Comparison of ENCODE assay signal across 17 mouse cellular contexts in the genomic region with DNA sequence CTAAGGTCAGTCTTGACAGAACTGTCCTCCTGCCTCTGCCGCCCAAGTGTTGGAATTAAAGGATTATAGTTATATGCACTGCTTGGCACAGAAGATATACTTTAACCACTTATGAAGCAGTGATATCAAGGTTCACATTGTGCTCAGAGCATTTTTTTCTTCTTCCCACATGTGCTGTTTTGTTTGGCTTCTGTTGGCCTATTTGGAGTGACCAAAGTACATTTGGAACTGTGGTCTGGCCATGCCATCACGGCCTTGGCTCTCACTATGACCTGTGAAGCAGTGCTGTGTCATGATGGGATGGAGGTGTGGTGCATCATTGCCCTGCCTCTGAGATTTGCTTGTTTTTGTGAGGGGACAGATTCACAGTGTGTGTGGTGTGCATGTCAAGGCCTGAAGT. TPM values are rescaled to one million over a fixed set of nuclear protein-coding genes. Genes with fewer than 3 reads are reported as not detected.
DNase-seq lines count a peak whose midpoint lies in the region; ATAC-seq and TF ChIP-seq lines count a peak whose summit lies in the region.
"Had no signal": no experiment of that assay in that cellular context is flagged by ENCODE, and none has a peak within 500 bp of the region (broad histone marks: within the 10 kb centered on the region; RNA-seq: fewer than 3 reads in every experiment).

No protein-coding gene starts in this region.

- no peak overlapping the region for H3K4me2 ChIP-seq in kidney, embryonic 16.5 days (replicated peaks; ENCODE audit: low read depth, low read length)
- H3K4me2 ChIP-seq in CH12.LX (ENCODE audit: insufficient read depth, low read depth, poor library complexity, severe bottlenecking), result no peak overlapping the region
- H3K4me2 ChIP-seq: hindbrain, embryonic 15.5 days had no signal

- H3K9ac ChIP-seq in kidney, embryonic 16.5 days (replicated peaks; ENCODE audit: low read length), result no peak overlapping the region
- no peak overlapping the region for H3K9ac ChIP-seq in CH12.LX (ENCODE audit: insufficient read depth, low read depth)
- H3K9ac ChIP-seq: hindbrain, embryonic 15.5 days had no signal

- TF ChIP-seq RAD21 in CH12.LX (IDR thresholded peaks at IDR 0.05; ENCODE audit: low read depth, low read length), result no peak

- no peak for TF ChIP-seq EP300 in CH12.LX (IDR thresholded peaks at IDR 0.05; ENCODE audit: low read length)

- WGBS in kidney, embryonic 16.5 days, result 87% methylated on average over 2 of the region's 2 CpGs

- in situ Hi-C loops in CH12.LX (cut with MboI; ENCODE audit: low pct_ligation_motif_present, low pct_unique_long_range_greater_than_20kb, low sequenced_read_pairs), result no loop called here

- no peaks in the 10 kb centered on the region for H3K9me3 ChIP-seq in kidney, embryonic 16.5 days (ENCODE audit: low read length)
- no peaks in the 10 kb centered on the region for H3K9me3 ChIP-seq in CH12.LX (replicated peaks; ENCODE audit: low read length)
- H3K9me3 ChIP-seq: G1E; hindbrain, embryonic 15.5 days; midbrain, embryonic 10.5 days had no signal

- no peak overlapping the region for H3K4me3 ChIP-seq in kidney, embryonic 16.5 days (ENCODE audit: low read length)
- no peak overlapping the region for H3K4me3 ChIP-seq in CH12.LX (replicated peaks in 1 of 3; ENCODE audit: low read depth in 2 of 3, low read length in 2 of 3, poor library complexity in 1 of 3)
- H3K4me3 ChIP-seq: hindbrain, embryonic 15.5 days; midbrain, embryonic 10.5 days; myocyte had no signal

- H3K27me3 ChIP-seq in kidney, embryonic 16.5 days (ENCODE audit: insufficient read depth, low read length), result no peaks in the 10 kb centered on the region
- H3K27me3 ChIP-seq in CH12.LX (replicated peaks), result no peaks in the 10 kb centered on the region
- H3K27me3 ChIP-seq: hindbrain, embryonic 15.5 days had no signal

- dilution Hi-C loops in CH12.LX (cut with MboI; ENCODE audit: extremely low pct_ligation_motif_present, extremely low pct_unique_long_range_greater_than_20kb, low sequenced_read_pairs), result no loop called here

- DNase-seq in gastrocnemius, adult 18-20 months (ENCODE audit: low spot score), result peak; percentile 24
- no peak for DNase-seq in gastrocnemius, postnatal 14 days
- DNase-seq in kidney, adult 11 months, result peak; percentile 72
- DNase-seq in CH12.LX (ENCODE audit: extremely low read depth), result no peak
- peak; percentile 45 to 77 for DNase-seq in kidney, postnatal 25 days
- no peak for DNase-seq in right cerebral cortex, postnatal 14 days
- no peak for DNase-seq in layer of hippocampus, adult 18-20 months (ENCODE audit: low spot score in 2 of 2)
- DNase-seq: B cell, adult 2 months; cerebellum, adult 8-10 months; lung, postnatal 14 days; right cerebral cortex, postnatal 25 days; thymus, postnatal 14 days had no signal

- peaks cover 30% of the 10 kb centered on the region for H3K36me3 ChIP-seq in kidney, embryonic 16.5 days (ENCODE audit: insufficient read depth, low read length)
- peaks cover 25 to 35% of the 10 kb centered on the region in 2 experiments for H3K36me3 ChIP-seq in CH12.LX (replicated peaks in 1 of 2; ENCODE audit: control insufficient read depth in 1 of 2, insufficient read depth in 1 of 2, low read length in 1 of 2)
- H3K36me3 ChIP-seq: G1E had no signal

- intact Hi-C loops in gastrocnemius, postnatal 14 days (cut with DNase I; ENCODE audit: low total_unique reads), result no loop called here

- no peaks in the 10 kb centered on the region for H3K4me1 ChIP-seq in kidney, embryonic 16.5 days (ENCODE audit: insufficient read depth, low read length)
- peaks cover 3 to 23% of the 10 kb centered on the region in 2 experiments; a peak in 3 of 4 replicates for H3K4me1 ChIP-seq in CH12.LX (ENCODE audit: control insufficient read depth in 1 of 2, insufficient read depth in 2 of 2)
- H3K4me1 ChIP-seq: hindbrain, embryonic 15.5 days had no signal

- ATAC-seq in kidney, embryonic 16.5 days (ENCODE audit: low FRiP score, low TSS enrichment), result no peak

- no peak for TF ChIP-seq POLR2A in CH12.LX (IDR thresholded peaks at IDR 0.05; ENCODE audit: low read depth, low read length)

- TF ChIP-seq CTCF in CH12.LX (conservative IDR thresholded peaks at IDR 0.05 in 1 of 2, IDR thresholded peaks at IDR 0.05 in 1 of 2; ENCODE audit: low read depth in 2 of 2, low read length in 2 of 2), result no peak

- no peak overlapping the region for H3K27ac ChIP-seq in kidney, embryonic 16.5 days (ENCODE audit: low read length)
- no peak overlapping the region for H3K27ac ChIP-seq in CH12.LX (ENCODE audit: insufficient read depth, low read depth)
- H3K27ac ChIP-seq: hindbrain, embryonic 15.5 days; midbrain, embryonic 10.5 days had no signal

- no peaks in the 10 kb centered on the region for H3K79me2 ChIP-seq in CH12.LX (replicated peaks; ENCODE audit: control insufficient read depth, extremely low read depth, insufficient read depth, poor library complexity, severe bottlenecking)

TF ChIP-seq in CH12.LX, 34 proteins besides CTCF, POLR2A, EP300 and RAD21:
- TF ChIP-seq BHLHE40 (IDR thresholded peaks at IDR 0.05; ENCODE audit: low read depth, low read length) (peak; percentile 13; the same call in 1 of the 2 replicates), ZC3H11A (IDR thresholded peaks at IDR 0.05; ENCODE audit: low read depth, low read length) (no peak), TBP (conservative IDR thresholded peaks at IDR 0.05; ENCODE audit: low read depth, low read length) (no peak), KAT2A (IDR thresholded peaks at IDR 0.05; ENCODE audit: insufficient replicate concordance, low read length) (no peak)

RNA-seq across cellular contexts. Expression of gene Ddc, which starts 30.6 kb away (rescaled TPM):
- under 1 TPM; 0.66 to 0.71 TPM for total RNA-seq in gastrocnemius, adult 18-20 months (2021)
- 10 to 100 TPM; 20.5 to 28.2 TPM for total RNA-seq in gastrocnemius, postnatal 14 days (2021)
- 12.6 and 13.2 TPM in 2 replicates for polyA plus RNA-seq in kidney, embryonic 16.5 days (2015; fragmentation: Nextera tagmentation; extraction: Ambion mirVana)
- total RNA-seq in CH12.LX (2012; rRNA removed) (not detected in 2 replicates), CH12.LX (2014; rRNA removed) (0.17 and 0.19 TPM in 2 replicates)
- 0.12 and 0.33 TPM in 2 replicates for polyA plus RNA-seq in CH12.LX (2012; ENCODE audit: insufficient read length, low read depth)
- 1 to 10 TPM; 7.7 to 8.1 TPM for total RNA-seq in layer of hippocampus, adult 18-20 months (2021)

Comparison
In these comparisons a context has a peak if more than half of its experiments do, and no peak if none do; other contexts are left out.
1. DNase-seq: peak in gastrocnemius, adult 18-20 months (single experiment), kidney, adult 11 months (single experiment) and kidney, postnatal 25 days (2 of 2); none in gastrocnemius, postnatal 14 days (single experiment), CH12.LX (single experiment), right cerebral cortex, postnatal 14 days (single experiment) and layer of hippocampus, adult 18-20 months (0 of 2).
2. RNA of gene Ddc, which starts 30.6 kb away (total RNA-seq): 20.5 to 28.2 TPM in gastrocnemius, postnatal 14 days and 7.7 to 8.1 TPM in layer of hippocampus, adult 18-20 months; 0.66 to 0.71 TPM in gastrocnemius, adult 18-20 months and 0.17 to 0.19 TPM in CH12.LX; every median in the first group is over 4 times any median in the second.